Mouse (Mus musculus) MEL (cell line): ENCODE results near the gene Acap1. TPM values are rescaled to one million over a fixed set of nuclear protein-coding genes. Genes with fewer than 3 reads are reported as not detected.

Experiments
- DNase-seq: peaks from one replicate; pipeline ENCODE4 v3.0.0; 2011; ENCODE audit warnings: low read depth, low spot score
- H3K27ac ChIP-seq: 2 replicates; pipeline ENCODE4 v1.5.1; 2012; ENCODE audit warnings: low read depth, mild to moderate bottlenecking, control low read depth, low read length, moderate library complexity; ENCODE audit not compliant: control insufficient read depth
- H3K27me3 ChIP-seq, 2 experiments: fragments of 150-350 bp in 1 of 2; sonication (generic) in 1 of 2; 2 replicates each; pipeline ENCODE4 v1.6.1; 2012; ENCODE audit warnings: low read length in 2 of 2, mild to moderate bottlenecking in 2 of 2, improper control_type of control experiment in 1 of 2, moderate library complexity in 1 of 2; ENCODE audit not compliant: insufficient read depth in 2 of 2, control insufficient read depth in 1 of 2
- H3K36me3 ChIP-seq, 2 experiments: 2 replicates each; pipeline ENCODE4 v1.6.1; 2012 to 2014; ENCODE audit warnings: low read length in 2 of 2, improper control_type of control experiment in 1 of 2, inconsistent platforms in 1 of 2, mild to moderate bottlenecking in 1 of 2; ENCODE audit not compliant: insufficient read depth in 2 of 2, control insufficient read depth in 1 of 2
- H3K4me1 ChIP-seq, 2 experiments: fragments of 150-350 bp in 1 of 2; sonication (generic) in 1 of 2; 2 replicates each; pipeline ENCODE4 v1.6.1; 2012; ENCODE audit warnings: low read length in 2 of 2, improper control_type of control experiment in 1 of 2, mild to moderate bottlenecking in 1 of 2; ENCODE audit not compliant: insufficient read depth in 2 of 2, control insufficient read depth in 1 of 2
- H3K4me3 ChIP-seq, 2 experiments: fragments of 150-350 bp in 1 of 2; sonication (generic) in 1 of 2; 2 replicates each; pipeline ENCODE4 v1.5.1; 2012; ENCODE audit warnings: low read depth in 2 of 2, low read length in 2 of 2, mild to moderate bottlenecking in 2 of 2, moderate library complexity in 2 of 2, control low read depth in 1 of 2, improper control_type of control experiment in 1 of 2; ENCODE audit not compliant: control insufficient read depth in 1 of 2, insufficient read depth in 1 of 2
- H3K79me2 ChIP-seq: 2 replicates; pipeline ENCODE4 v1.6.1; 2012; ENCODE audit warnings: mild to moderate bottlenecking, low read length, moderate library complexity; ENCODE audit not compliant: control insufficient read depth, poor library complexity, insufficient read depth
- H3K9ac ChIP-seq: 2 replicates; pipeline ENCODE4 v1.6.1; 2012; ENCODE audit warnings: low read depth, mild to moderate bottlenecking, control low read depth, low read length, moderate library complexity; ENCODE audit not compliant: control insufficient read depth, poor library complexity, severe bottlenecking
- H3K9me3 ChIP-seq: fragments of 150-350 bp; sonication (generic); replicated peaks from 2 replicates; pipeline ENCODE4 v1.6.1; 2012; ENCODE audit warnings: mild to moderate bottlenecking, low read length, improper control_type of control experiment, moderate library complexity; ENCODE audit not compliant: insufficient read depth
- BHLHE40 ChIP-seq: IDR thresholded peaks from 2 replicates; pipeline ENCODE4 v1.6.1; 2012; ENCODE audit warnings: low read depth, mild to moderate bottlenecking, inconsistent platforms, low read length, improper control_type of control experiment, borderline replicate concordance
- CHD1 ChIP-seq: IDR thresholded peaks from 2 replicates; pipeline ENCODE4 v1.6.1; 2012; ENCODE audit warnings: low read depth, mild to moderate bottlenecking, inconsistent platforms, low read length, improper control_type of control experiment
- CHD2 ChIP-seq: IDR thresholded peaks from 2 replicates; pipeline ENCODE4 v1.6.1; 2011; ENCODE audit warnings: low read length, improper control_type of control experiment
- CTCF ChIP-seq, 3 experiments: IDR thresholded peaks in 2 of 3; conservative IDR thresholded peaks in 1 of 3; 2 replicates each; pipeline ENCODE4 v1.5.1; 2011 to 2012; ENCODE audit warnings: low read length in 3 of 3, low read depth in 2 of 3, mild to moderate bottlenecking in 2 of 3, improper control_type of control experiment in 1 of 3, inconsistent platforms in 1 of 3, mixed read lengths in 1 of 3, moderate library complexity in 1 of 3; ENCODE audit not compliant: control insufficient read depth in 1 of 3, insufficient read depth in 1 of 3, poor library complexity in 1 of 3, severe bottlenecking in 1 of 3
- E2F4 ChIP-seq: IDR thresholded peaks from 2 replicates; pipeline ENCODE4 v1.6.1; 2011; ENCODE audit warnings: low read depth, low read length, improper control_type of control experiment, borderline replicate concordance
- ELF1 ChIP-seq: IDR thresholded peaks from 2 replicates; pipeline ENCODE4 v1.6.1; 2014; ENCODE audit warnings: low read depth, mild to moderate bottlenecking, inconsistent platforms, low read length, improper control_type of control experiment, moderate library complexity
- EP300 ChIP-seq, 2 experiments: IDR thresholded peaks; 2 replicates each; pipeline ENCODE4 v1.6.1; 2011; ENCODE audit warnings: improper control_type of control experiment in 2 of 2, low read length in 2 of 2, low read depth in 1 of 2, mild to moderate bottlenecking in 1 of 2
- ETS1 ChIP-seq: IDR thresholded peaks from 2 replicates; pipeline ENCODE4 v1.6.1; 2012; ENCODE audit warnings: low read depth, mild to moderate bottlenecking, inconsistent platforms, low read length, improper control_type of control experiment, moderate library complexity
- GABPA ChIP-seq: IDR thresholded peaks from 2 replicates; pipeline ENCODE4 v1.6.1; 2012; ENCODE audit warnings: low read depth, mild to moderate bottlenecking, inconsistent platforms, low read length, improper control_type of control experiment, moderate library complexity
- GATA1 ChIP-seq: IDR thresholded peaks from 2 replicates; pipeline ENCODE4 v1.6.1; 2011; ENCODE audit warnings: low read depth, low read length, improper control_type of control experiment
- HCFC1 ChIP-seq: IDR thresholded peaks from 2 replicates; pipeline ENCODE4 v1.6.1; 2012; ENCODE audit warnings: low read depth, mild to moderate bottlenecking, inconsistent platforms, low read length, improper control_type of control experiment, moderate library complexity
- JUND ChIP-seq: IDR thresholded peaks from 2 replicates; pipeline ENCODE4 v1.6.1; 2011; ENCODE audit warnings: low read depth, mild to moderate bottlenecking, improper control_type of control experiment, low read length
- MEF2A ChIP-seq: IDR thresholded peaks from 2 replicates; pipeline ENCODE4 v1.6.1; 2014; ENCODE audit warnings: low read depth, mild to moderate bottlenecking, inconsistent platforms, low read length, improper control_type of control experiment; ENCODE audit not compliant: poor library complexity, insufficient replicate concordance, severe bottlenecking; ENCODE audit errors: extremely low read depth
- MYB ChIP-seq: IDR thresholded peaks from 2 replicates; pipeline ENCODE4 v1.6.1; 2011; ENCODE audit warnings: mild to moderate bottlenecking, low read depth, low read length, improper control_type of control experiment
- MYC ChIP-seq: IDR thresholded peaks from 2 replicates; pipeline ENCODE4 v1.6.1; 2011; ENCODE audit warnings: low read depth, mild to moderate bottlenecking, low read length, improper control_type of control experiment, moderate library complexity
- NELFE ChIP-seq: IDR thresholded peaks from 2 replicates; pipeline ENCODE4 v1.6.1; 2011; ENCODE audit warnings: low read depth, low read length, improper control_type of control experiment
- NRF1 ChIP-seq: IDR thresholded peaks from 2 replicates; pipeline ENCODE4 v1.6.1; 2014; ENCODE audit warnings: low read depth, mild to moderate bottlenecking, inconsistent platforms, low read length, improper control_type of control experiment, moderate library complexity; ENCODE audit not compliant: poor library complexity, insufficient read depth, severe bottlenecking
- POLR2AphosphoS2 ChIP-seq: IDR thresholded peaks from 2 replicates; pipeline ENCODE4 v1.6.1; 2011; ENCODE audit warnings: low read length, improper control_type of control experiment
- RCOR1 ChIP-seq: IDR thresholded peaks from 2 replicates; pipeline ENCODE4 v1.6.1; 2012; ENCODE audit warnings: low read depth, mild to moderate bottlenecking, inconsistent platforms, low read length, improper control_type of control experiment
- SIN3A ChIP-seq: IDR thresholded peaks from 2 replicates; pipeline ENCODE4 v1.6.1; 2012; ENCODE audit warnings: low read length, improper control_type of control experiment, inconsistent platforms
- TAL1 ChIP-seq: IDR thresholded peaks from 2 replicates; pipeline ENCODE4 v1.6.1; 2012; ENCODE audit warnings: mild to moderate bottlenecking, inconsistent platforms, low read length, moderate library complexity, mixed read lengths
- TBP ChIP-seq: IDR thresholded peaks from 2 replicates; pipeline ENCODE4 v1.8.0; 2011; ENCODE audit warnings: low read depth, low read length, improper control_type of control experiment
- TCF12 ChIP-seq: IDR thresholded peaks from 2 replicates; pipeline ENCODE4 v1.6.1; 2014; ENCODE audit warnings: low read depth, mild to moderate bottlenecking, inconsistent platforms, low read length, improper control_type of control experiment, moderate library complexity
- UBTF ChIP-seq: IDR thresholded peaks from 2 replicates; pipeline ENCODE4 v1.6.1; 2012; ENCODE audit warnings: low read depth, mild to moderate bottlenecking, inconsistent platforms, low read length, improper control_type of control experiment, moderate library complexity, borderline replicate concordance; ENCODE audit not compliant: insufficient read depth
- USF1 ChIP-seq: IDR thresholded peaks from 2 replicates; pipeline ENCODE4 v1.6.1; 2014; ENCODE audit warnings: low read depth, mild to moderate bottlenecking, inconsistent platforms, low read length, improper control_type of control experiment, moderate library complexity
- USF2 ChIP-seq, 2 experiments: IDR thresholded peaks; 2 replicates each; pipeline ENCODE4 v1.6.1; 2011 to 2012; ENCODE audit warnings: improper control_type of control experiment in 2 of 2, low read length in 2 of 2, borderline replicate concordance in 1 of 2, inconsistent platforms in 1 of 2, low read depth in 1 of 2, mild to moderate bottlenecking in 1 of 2; ENCODE audit not compliant: insufficient read depth in 1 of 2
- ZKSCAN1 ChIP-seq: IDR thresholded peaks from 2 replicates; pipeline ENCODE4 v1.6.1; 2012; ENCODE audit warnings: low read depth, mild to moderate bottlenecking, inconsistent platforms, low read length, improper control_type of control experiment, moderate library complexity
- ZMIZ1 ChIP-seq: IDR thresholded peaks from 2 replicates; pipeline ENCODE4 v1.6.1; 2012; ENCODE audit warnings: low read depth, mild to moderate bottlenecking, inconsistent platforms, low read length, improper control_type of control experiment, moderate library complexity
- polyA plus RNA-seq, 2 experiments: library from polyadenylated mRNA; stranded (reverse) in 1 of 2; unstranded in 1 of 2; fragments of >175 nt in 1 of 2; fragments of >200 nt in 1 of 2; gene quantifications; 2 replicates each; pipeline versions ENCODE4 v1.2.1 to v1.2.4; 2012; ENCODE audit warnings: low replicate concordance in 2 of 2, low read depth in 1 of 2; ENCODE audit not compliant: insufficient read length in 2 of 2, insufficient read depth in 1 of 2, missing spikeins in 1 of 2
- total RNA-seq: library from RNA; depleted of rRNA; stranded (reverse); fragments of 300-350 nt; gene quantifications from 2 replicates; pipeline ENCODE4 v1.2.3, GENCODE M21; 2012

Gene Acap1
- total and polyA plus RNA-seq, 3 experiments: 20.7 to 42.2 TPM; not detected in 1

DNA sequence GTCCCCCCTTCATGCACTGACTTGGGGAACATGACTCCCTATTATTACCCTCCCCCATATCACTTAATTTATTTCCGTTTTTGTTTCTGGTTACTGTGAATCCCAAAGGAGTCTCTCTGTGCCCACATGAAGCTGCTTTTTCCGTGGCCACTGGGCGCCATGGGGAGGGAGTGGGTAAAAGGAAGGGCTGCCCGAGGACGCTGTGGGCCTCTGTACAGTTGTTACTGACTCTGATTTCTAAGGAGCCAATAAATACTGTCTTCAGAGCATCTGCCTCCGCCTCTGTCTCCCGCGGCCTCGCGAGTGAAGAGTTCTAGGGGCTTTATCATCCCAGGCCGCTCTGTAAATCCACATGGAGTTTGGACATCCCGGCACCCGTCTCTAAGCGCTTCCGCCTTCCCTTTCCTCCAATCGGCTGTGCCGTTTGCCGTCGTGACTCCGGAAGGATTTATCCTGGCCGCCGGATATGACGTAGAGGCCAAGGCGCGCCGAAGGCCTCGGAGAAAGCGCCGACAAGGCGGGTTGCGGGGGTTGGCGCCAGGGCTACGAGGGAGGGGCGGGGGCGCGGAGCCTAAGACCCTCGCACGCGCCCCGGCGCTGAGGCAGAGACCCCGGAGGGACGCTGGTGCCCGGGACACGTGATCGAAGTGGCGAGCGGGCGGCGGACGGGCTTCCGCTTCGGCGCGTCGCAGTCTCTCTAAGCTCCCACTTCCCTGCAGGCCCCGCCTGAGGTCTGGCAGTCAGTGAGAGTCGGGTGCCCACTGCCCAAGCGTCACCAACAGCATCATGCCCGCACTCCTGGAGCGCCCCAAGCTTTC, 18.4 kb upstream of the Acap1 start, which contains the start of gene Gps2 (continued):
- TF ChIP-seq E2F4 (0 out of 2 replicates have a peak, but pooled peaks have one; percentile 70), UBTF (no peak), USF1 (peak; percentile 89), USF2 (IDR thresholded peaks at IDR 0.05; ENCODE audit: borderline replicate concordance in 1 of 2, insufficient read depth in 1 of 2, low read depth in 1 of 2, low read length in 2 of 2) (peak in 1 of 2 experiments; percentile 33; a peak in 1 of 4 replicates), NRF1 (0 out of 2 replicates have a peak, but pooled peaks have one; percentile 32), HCFC1 (peak; percentile 97), ELF1 (peak; percentile 100), MEF2A (no peak), BHLHE40 (no peak), CHD1 (no peak), RCOR1 (no peak), MYC (peak; percentile 99), CHD2 (peak; percentile 88), JUND (no peak), NELFE (peak; percentile 72), SIN3A (peak; percentile 98), GATA1 (peak; percentile 13; the same call in 1 of the 2 replicates), EP300 (IDR thresholded peaks at IDR 0.05; ENCODE audit: low read depth in 1 of 2, low read length in 2 of 2) (peak in 1 of 2 experiments; percentile 55; a peak in 2 of 4 replicates)

DNA sequence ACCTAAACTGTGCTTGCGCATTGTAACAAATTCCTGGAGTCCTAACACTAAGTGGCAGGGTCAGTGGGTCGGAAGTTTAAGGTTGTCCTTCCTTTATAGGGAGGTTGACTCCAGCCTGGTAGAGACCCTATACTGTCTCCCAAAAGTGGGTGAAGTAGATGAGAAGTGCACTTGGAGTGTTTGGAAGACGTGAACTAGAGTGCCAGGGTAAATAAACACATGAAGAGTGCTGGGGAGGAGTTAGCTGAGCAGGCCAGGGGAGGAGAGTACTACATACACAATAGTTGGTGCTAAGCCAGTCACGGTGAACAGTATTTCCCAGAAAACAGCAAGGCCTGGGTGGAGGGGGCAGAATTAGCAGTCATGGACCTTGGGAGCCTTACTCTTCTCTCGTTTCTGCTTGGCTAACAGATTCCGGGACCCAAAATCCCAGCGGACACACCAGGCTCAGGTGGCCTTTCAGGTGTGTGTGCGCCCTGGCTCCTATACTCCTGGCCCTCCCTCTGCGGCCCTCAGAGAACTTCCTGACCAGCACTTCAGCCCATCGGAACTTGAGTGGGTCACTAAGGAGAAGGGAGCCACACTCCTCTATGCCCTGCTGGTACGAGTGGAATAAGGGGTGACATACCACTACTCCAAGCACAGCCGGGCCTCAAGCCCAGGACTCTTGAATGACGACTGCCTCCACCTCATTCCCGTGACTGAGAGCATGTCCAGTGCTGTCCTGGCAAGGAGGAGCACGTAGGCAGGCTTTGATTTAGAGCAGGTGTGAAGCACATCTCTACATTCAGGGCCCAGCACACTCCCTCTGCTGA, 17.6 kb upstream of the Acap1 start:
- H3K4me1 ChIP-seq: peaks cover 0 to 37% of the 10 kb centered on the region in 2 experiments
- H3K9ac ChIP-seq: peak overlapping the region; percentile 78
- H3K27me3 ChIP-seq: no peaks in the 10 kb centered on the region
- peaks cover 8 to 35% of the 10 kb centered on the region in 2 experiments for H3K36me3 ChIP-seq
- H3K4me3 ChIP-seq: peak overlapping the region; percentile 58 to 61
- no peak for TF ChIP-seq MYC
- TF ChIP-seq GATA1: no peak
- TF ChIP-seq CHD2: no peak
- TF ChIP-seq EP300 (IDR thresholded peaks at IDR 0.05; ENCODE audit: low read depth in 1 of 2, low read length in 2 of 2): no peak
- no peak for TF ChIP-seq USF1
- TF ChIP-seq MEF2A: no peak
- no peak for TF ChIP-seq TBP
- TF ChIP-seq CTCF (IDR thresholded peaks at IDR 0.05 in 2 of 3, conservative IDR thresholded peaks at IDR 0.05 in 1 of 3; ENCODE audit: control insufficient read depth in 1 of 3, insufficient read depth in 1 of 3, low read depth in 2 of 3, low read length in 3 of 3, poor library complexity in 1 of 3, severe bottlenecking in 1 of 3): no peak
- no peak for TF ChIP-seq ETS1
- no peak for TF ChIP-seq TAL1
- no peak for TF ChIP-seq ZKSCAN1
- no peak for TF ChIP-seq GABPA
- TF ChIP-seq POLR2AphosphoS2: no peak
- no peak for TF ChIP-seq TCF12
- TF ChIP-seq ZMIZ1: no peak
- no peak for TF ChIP-seq MYB
- peak overlapping the region; percentile 80 for H3K27ac ChIP-seq
- H3K9me3 ChIP-seq: no peaks in the 10 kb centered on the region
- H3K79me2 ChIP-seq: peaks cover 28% of the 10 kb centered on the region
- peak; percentile 41 for DNase-seq
